Mouse (Mus musculus): ENCODE results near the gene Slc22a5. TPM values are rescaled to one million over a fixed set of nuclear protein-coding genes. Genes with fewer than 3 reads are reported as not detected.

The Slc22a5 gene
- polyA plus RNA-seq, 1 experiment from 2014 or later, result 10.9 TPM

DNA sequence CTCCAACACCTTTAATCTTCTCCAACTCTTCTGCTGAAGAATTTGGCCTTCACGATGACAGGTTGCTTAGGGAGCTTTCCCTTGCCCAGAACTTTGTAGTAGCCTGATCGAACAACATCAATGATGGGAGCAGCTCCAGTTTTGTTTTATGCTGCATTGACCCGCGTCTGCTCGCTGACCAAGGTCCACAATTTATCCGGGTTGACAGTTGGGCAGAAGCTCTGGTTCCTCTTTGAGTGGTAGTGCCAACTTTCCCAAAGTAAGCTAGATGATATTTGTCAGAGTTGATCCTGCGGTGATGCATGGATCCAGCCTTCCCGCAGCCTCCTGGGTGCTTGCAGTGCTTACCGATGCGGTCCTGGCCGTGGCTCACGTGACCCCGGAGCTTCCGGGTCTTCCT is 11.3 kb upstream of the Slc22a5 start:
- Histone ChIP-seq H3K4me3 (no peak overlapping the region), H3K4me2 (replicated peaks) (no peak overlapping the region), H3K36me3 (no peaks in the 10 kb centered on the region), H3K9me3 (no peaks in the 10 kb centered on the region), H3K27me3 (no peaks in the 10 kb centered on the region), H3K27ac (replicated peaks) (no peak overlapping the region), H3K4me1 (no peaks in the 10 kb centered on the region), H3K9ac (replicated peaks) (no peak overlapping the region)
- WGBS, result 92% methylated on average over 14 of the region's 14 CpGs
- ATAC-seq (replicated peaks), result no peak

GRCm38 (mm10) chr11:53900991-53901390 is 9.5 kb upstream of the Slc22a5 start:
- Histone ChIP-seq H3K9ac (replicated peaks) (no peak overlapping the region), H3K9me3 (no peaks in the 10 kb centered on the region), H3K4me3 (no peak overlapping the region), H3K4me2 (replicated peaks) (no peak overlapping the region), H3K36me3 (no peaks in the 10 kb centered on the region), H3K4me1 (no peaks in the 10 kb centered on the region), H3K27ac (replicated peaks) (no peak overlapping the region), H3K27me3 (no peaks in the 10 kb centered on the region)
- ATAC-seq (replicated peaks), result no peak
- 65% methylated on average over 1 of the region's 1 CpGs for WGBS

DNA sequence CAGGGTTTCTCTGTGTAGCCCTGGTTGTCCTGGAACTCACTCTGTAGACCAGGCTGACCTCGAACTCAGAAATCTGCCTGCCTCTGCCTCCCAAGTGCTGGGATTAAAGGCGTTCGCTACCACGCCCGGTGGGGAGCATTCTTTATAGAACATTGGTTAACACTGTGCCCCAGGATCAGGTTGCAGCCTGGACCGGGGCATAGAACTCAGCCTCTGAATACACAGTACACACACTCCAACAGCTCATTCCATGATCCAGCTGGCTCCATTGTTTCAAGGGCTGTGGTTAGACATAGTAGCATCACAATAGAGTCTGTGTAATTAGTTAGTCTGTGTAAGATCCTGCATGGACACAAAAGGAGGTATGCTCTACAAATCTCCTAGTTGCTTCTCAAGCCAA is 8.5 kb upstream of the Slc22a5 start:
- no peak overlapping the region for H3K4me3 ChIP-seq

GRCm38 (mm10) chr11:53899004-53899403 is 7.5 kb upstream of the Slc22a5 start:
- no peak overlapping the region for H3K4me2 ChIP-seq (replicated peaks)
- H3K4me3 ChIP-seq, result no peak overlapping the region
- no peak overlapping the region for H3K27ac ChIP-seq (replicated peaks)
- no peak overlapping the region for H3K9ac ChIP-seq (replicated peaks)
- no peaks in the 10 kb centered on the region for H3K27me3 ChIP-seq
- no peaks in the 10 kb centered on the region for H3K36me3 ChIP-seq
- no peak for ATAC-seq (replicated peaks)
- H3K9me3 ChIP-seq, result no peaks in the 10 kb centered on the region
- H3K4me1 ChIP-seq, result no peaks in the 10 kb centered on the region
- 64% methylated on average over 3 of the region's 3 CpGs for WGBS

More for the DNA sequence above, 8.5 kb upstream of the Slc22a5 start:
- H3K36me3 ChIP-seq, result no peaks in the 10 kb centered on the region
- H3K4me2 ChIP-seq (replicated peaks), result no peak overlapping the region
- no peaks in the 10 kb centered on the region for H3K4me1 ChIP-seq
- 80% methylated on average over 6 of the region's 6 CpGs for WGBS
- no peaks in the 10 kb centered on the region for H3K27me3 ChIP-seq
- H3K9me3 ChIP-seq, result no peaks in the 10 kb centered on the region
- no peak overlapping the region for H3K9ac ChIP-seq (replicated peaks)
- no peak for ATAC-seq (replicated peaks)
- H3K27ac ChIP-seq (replicated peaks), result no peak overlapping the region

- Histone ChIP-seq H3K36me3 (no peaks in the 10 kb centered on the region), H3K27ac (replicated peaks) (no peak overlapping the region), H3K9ac (replicated peaks) (no peak overlapping the region), H3K9me3 (no peaks in the 10 kb centered on the region), H3K4me2 (replicated peaks) (no peak overlapping the region), H3K4me1 (peaks cover 3% of the 10 kb centered on the region; the same call in 1 of the 2 replicates), H3K4me3 (no peak overlapping the region), H3K27me3 (no peaks in the 10 kb centered on the region)
- WGBS, result 84% methylated on average over 6 of the region's 6 CpGs
- no peak for ATAC-seq (replicated peaks)
Measured at GRCm38 (mm10) chr11:53896935-53897334, 5.5 kb upstream of the Slc22a5 start.

GRCm38 (mm10) chr11:53893451-53893850 is 2.0 kb upstream of the Slc22a5 start:
- Histone ChIP-seq H3K27ac (replicated peaks) (no peak overlapping the region), H3K4me1 (peaks cover 23% of the 10 kb centered on the region), H3K4me2 (replicated peaks) (no peak overlapping the region), H3K9me3 (no peaks in the 10 kb centered on the region), H3K27me3 (no peaks in the 10 kb centered on the region), H3K36me3 (no peaks in the 10 kb centered on the region), H3K9ac (replicated peaks) (no peak overlapping the region), H3K4me3 (no peak overlapping the region)
- 69% methylated on average over 2 of the region's 2 CpGs for WGBS
- ATAC-seq (replicated peaks), result no peak

GRCm38 (mm10) chr11:53892716-53893416 is 1.4 kb upstream of the Slc22a5 start:
- no peak overlapping the region for H3K27ac ChIP-seq (replicated peaks)
- peaks cover 25% of the 10 kb centered on the region for H3K4me1 ChIP-seq
- no peak overlapping the region for H3K4me3 ChIP-seq
- WGBS, result 41% methylated on average over 9 of the region's 9 CpGs
- H3K4me2 ChIP-seq (replicated peaks), result no peak overlapping the region
- no peaks in the 10 kb centered on the region for H3K27me3 ChIP-seq
- no peak for ATAC-seq (replicated peaks)
- no peaks in the 10 kb centered on the region for H3K9me3 ChIP-seq
- H3K36me3 ChIP-seq, result no peaks in the 10 kb centered on the region
- no peak overlapping the region for H3K9ac ChIP-seq (replicated peaks)

GRCm38 (mm10) chr11:53890906-53891504 is 455 bp downstream of the Slc22a5 start:
- peak overlapping the region; percentile 63 for H3K4me3 ChIP-seq
- no peaks in the 10 kb centered on the region for H3K36me3 ChIP-seq
- ATAC-seq (replicated peaks), result no peak; the same call in 1 of the 2 replicates
- peaks cover 25% of the 10 kb centered on the region for H3K4me1 ChIP-seq
- H3K27me3 ChIP-seq, result no peaks in the 10 kb centered on the region
- H3K9me3 ChIP-seq, result no peaks in the 10 kb centered on the region
- H3K9ac ChIP-seq (replicated peaks), result peak overlapping the region; percentile 68
- WGBS, result 2% methylated on average over 33 of the region's 33 CpGs
- peak overlapping the region; percentile 83 for H3K4me2 ChIP-seq (replicated peaks)
- H3K27ac ChIP-seq (replicated peaks), result 0 out of 2 replicates have a peak overlapping the region, but pooled peaks have one; percentile 9

DNA sequence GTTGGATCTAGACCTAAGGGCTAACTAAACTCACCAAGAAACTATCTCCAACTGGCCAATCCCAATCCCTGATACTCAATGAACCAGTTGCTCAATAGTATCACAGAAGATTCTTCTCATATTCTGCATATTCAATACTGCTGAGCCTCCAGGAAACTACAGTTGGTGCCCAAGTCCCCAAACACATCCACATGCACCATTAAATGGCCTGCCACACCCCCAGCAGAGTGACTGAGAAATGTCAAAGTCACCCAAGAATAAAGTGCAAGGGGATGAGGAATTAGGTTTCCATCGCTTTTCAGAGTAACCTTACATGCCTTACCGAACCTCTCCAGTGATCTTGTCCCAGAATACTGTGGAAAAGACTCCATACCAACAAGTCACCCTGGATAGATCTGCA is 1.2 kb downstream of the Slc22a5 start:
- H3K4me2 ChIP-seq (replicated peaks), result peak overlapping the region; percentile 83
- H3K4me3 ChIP-seq, result peak overlapping the region; percentile 63; the same call in 1 of the 2 replicates
- 92% methylated on average over 2 of the region's 2 CpGs for WGBS

DNA sequence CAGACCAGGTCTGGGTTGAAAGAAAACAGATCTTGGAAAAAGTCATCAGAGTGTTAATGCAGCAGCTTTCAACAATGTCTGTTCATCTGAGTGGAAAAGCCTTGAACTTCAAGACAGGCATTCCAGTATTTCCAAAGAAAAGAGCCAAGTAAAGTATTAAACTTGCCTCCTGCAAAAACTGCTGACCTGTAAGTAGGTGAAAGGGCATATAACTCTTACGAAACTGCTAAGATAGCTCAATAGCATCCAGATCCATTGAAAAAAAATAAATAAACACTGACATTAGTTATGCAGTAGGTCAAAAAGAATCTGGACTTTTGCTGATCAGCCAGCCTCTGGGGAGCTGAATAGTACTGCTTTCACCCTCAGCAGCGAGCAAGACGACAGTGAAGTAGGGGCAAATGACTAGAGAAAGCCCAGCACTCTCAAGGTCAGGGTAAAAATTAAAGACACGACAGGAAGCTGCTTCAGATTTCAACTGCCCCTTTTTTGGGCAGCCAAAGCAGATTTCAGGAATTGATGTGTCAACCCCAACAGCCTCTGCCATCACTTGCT is 2.3 kb downstream of the Slc22a5 start:
- no peaks in the 10 kb centered on the region for H3K36me3 ChIP-seq
- no peak overlapping the region for H3K9ac ChIP-seq (replicated peaks)
- ATAC-seq (replicated peaks), result no peak
- no peak overlapping the region for H3K27ac ChIP-seq (replicated peaks)
- no peaks in the 10 kb centered on the region for H3K27me3 ChIP-seq
- no peaks in the 10 kb centered on the region for H3K9me3 ChIP-seq
- no peak overlapping the region for H3K4me3 ChIP-seq
- WGBS, result 68% methylated on average over 4 of the region's 4 CpGs
- peaks cover 25% of the 10 kb centered on the region for H3K4me1 ChIP-seq
- no peak overlapping the region for H3K4me2 ChIP-seq (replicated peaks)

More for the DNA sequence above, 1.2 kb downstream of the Slc22a5 start:
- Histone ChIP-seq H3K27me3 (no peaks in the 10 kb centered on the region), H3K27ac (replicated peaks) (no peak overlapping the region), H3K4me1 (peaks cover 25% of the 10 kb centered on the region), H3K9me3 (no peaks in the 10 kb centered on the region), H3K9ac (replicated peaks) (no peak overlapping the region), H3K36me3 (no peaks in the 10 kb centered on the region)
- ATAC-seq (replicated peaks), result no peak

DNA sequence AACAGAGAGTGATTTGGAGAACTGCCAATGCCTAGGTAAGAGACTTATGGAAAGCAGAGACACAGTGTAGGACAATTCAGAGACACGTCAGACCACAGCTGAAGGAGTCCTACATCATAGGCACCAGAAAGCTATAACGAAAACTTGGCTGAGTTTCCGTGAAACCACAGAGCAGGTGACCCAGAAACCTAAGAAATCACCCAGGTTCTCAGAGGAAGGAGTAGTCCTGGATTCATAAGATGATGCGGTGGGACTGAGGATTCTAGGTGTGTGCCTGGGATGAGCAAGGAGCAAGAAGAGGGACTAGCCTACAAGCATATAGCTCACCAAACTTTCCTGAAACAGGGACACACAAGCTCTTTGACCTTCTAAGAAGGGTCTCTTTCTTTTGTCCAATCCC is 3.2 kb downstream of the Slc22a5 start:
- Histone ChIP-seq H3K4me3 (no peak overlapping the region), H3K9ac (replicated peaks) (no peak overlapping the region), H3K4me2 (replicated peaks) (no peak overlapping the region), H3K27me3 (no peaks in the 10 kb centered on the region), H3K27ac (replicated peaks) (no peak overlapping the region), H3K36me3 (no peaks in the 10 kb centered on the region), H3K9me3 (no peaks in the 10 kb centered on the region), H3K4me1 (peaks cover 25% of the 10 kb centered on the region)
- 88% methylated on average over 4 of the region's 4 CpGs for WGBS
- no peak for ATAC-seq (replicated peaks)

GRCm38 (mm10) chr11:53883287-53883686 is 8.2 kb downstream of the Slc22a5 start:
- Histone ChIP-seq H3K9me3 (no peaks in the 10 kb centered on the region), H3K4me3 (no peak overlapping the region), H3K27ac (replicated peaks) (no peak overlapping the region), H3K4me1 (0 out of 2 replicates have a peak, but pooled peaks cover under 1% of the 10 kb centered on the region), H3K27me3 (no peaks in the 10 kb centered on the region), H3K36me3 (no peaks in the 10 kb centered on the region), H3K9ac (replicated peaks) (no peak overlapping the region), H3K4me2 (replicated peaks) (no peak overlapping the region)
- ATAC-seq (replicated peaks), result no peak
- 94% methylated on average over 2 of the region's 2 CpGs for WGBS

Measured in forebrain, embryonic 15.5 days (tissue).